Mouse (Mus musculus) bone marrow, adult 2 months (tissue): ENCODE results near the gene Rapgef6. TPM values are rescaled to one million over a fixed set of nuclear protein-coding genes. Genes with fewer than 3 reads are reported as not detected.

Experiments
- H3K27ac ChIP-seq: fragments of 200-500 bp; 2 replicates; pipeline ENCODE4 v1.5.1; 2012; ENCODE audit warnings: low read depth, mild to moderate bottlenecking, control low read depth, inconsistent platforms, low read length; ENCODE audit not compliant: control insufficient read depth, poor library complexity, insufficient read depth
- H3K4me1 ChIP-seq: fragments of 200-500 bp; 2 replicates; pipeline ENCODE4 v1.6.1; 2011; ENCODE audit warnings: low read length; ENCODE audit not compliant: control insufficient read depth, insufficient read depth
- H3K4me3 ChIP-seq: fragments of 200-500 bp; replicated peaks from 2 replicates; pipeline ENCODE3; 2011; ENCODE audit warnings: mild to moderate bottlenecking, low read depth, low read length, control low read depth; ENCODE audit not compliant: control insufficient read depth
- CTCF ChIP-seq: fragments of 200-500 bp; IDR thresholded peaks from 2 replicates; pipeline ENCODE4 v1.5.1; 2011; ENCODE audit warnings: low read length, control low read depth; ENCODE audit not compliant: control insufficient read depth, insufficient read depth
- POLR2A ChIP-seq: fragments of 200-500 bp; IDR thresholded peaks from 2 replicates; pipeline ENCODE4 v1.6.1; 2011; ENCODE audit warnings: low read depth, mild to moderate bottlenecking, control low read depth, low read length, borderline replicate concordance; ENCODE audit not compliant: control insufficient read depth
- WGBS: fragments of 180-500 bp; shearing (Covaris S2); methylation state at CpG from one replicate; pipeline ENCODE4 v1.1.7; 2018; 5-methylcytosine and 5-hydroxymethylcytosine counted together
- polyA plus RNA-seq: library from polyadenylated mRNA; stranded (reverse); fragments of >200 nt; gene quantifications from 2 replicates; pipeline ENCODE4 v1.2.4, GENCODE M21; 2011; ENCODE audit warnings: low replicate concordance; ENCODE audit not compliant: missing spikeins, insufficient read depth, insufficient read length

Rapgef6 gene
- polyA plus RNA-seq, 1 experiment = 18.6 TPM

- Histone ChIP-seq H3K27ac (no peak overlapping the region), H3K4me3 (no peak overlapping the region), H3K4me1 (no peaks in the 10 kb centered on the region)
- WGBS = 80% methylated on average over 2 of the region's 2 CpGs
- no peak for TF ChIP-seq CTCF
- TF ChIP-seq POLR2A = no peak
Measured at GRCm38 (mm10) chr11:54741330-54741729, 218.7 kb downstream of the Rapgef6 start.

- no peak for TF ChIP-seq CTCF
- no peak for TF ChIP-seq POLR2A
- Histone ChIP-seq H3K4me3 (no peak overlapping the region), H3K4me1 (no peaks in the 10 kb centered on the region), H3K27ac (no peak overlapping the region)
- WGBS = 92% methylated on average over 1 of the region's 1 CpGs
Measured at GRCm38 (mm10) chr11:54744231-54744630, 221.6 kb downstream of the Rapgef6 start.

Other genes starting within 250 kb of the Rapgef6 start
- 1.3 and 4.1 TPM in 2 replicates for gene Acsl6, start 219.0 kb upstream of the Rapgef6 start, polyA plus RNA-seq
- not detected in 2 replicates for gene Meikin, start 152.2 kb upstream of the Rapgef6 start, polyA plus RNA-seq
- 4.5 and 7.5 TPM in 2 replicates for gene Fnip1, start 84.6 kb upstream of the Rapgef6 start, polyA plus RNA-seq